ENCODE assay signal across 7 mouse cellular contexts in genomic region chr4:43428946-43429345, GRCm38 (mm10). TPM values are rescaled to one million over a fixed set of nuclear protein-coding genes. Genes with fewer than 3 reads are reported as not detected.
DNase-seq lines count a peak whose midpoint lies in the region; ATAC-seq and TF ChIP-seq lines count a peak whose summit lies in the region.

Gene Fam166b (minus strand): TSS chr4:43429134.

- ATAC-seq in lung, embryonic 14.5 days (ENCODE audit: insufficient read depth), result peak; percentile 35; the same call in 1 of the 2 replicates
- peak; percentile 55 for ATAC-seq in heart, embryonic 15.5 days (replicated peaks; ENCODE audit: insufficient number of reproducible peaks, insufficient read depth, low FRiP score, low read depth)
- peak; percentile 19; the same call in 1 of the 2 replicates for ATAC-seq in lung, embryonic 15.5 days (ENCODE audit: borderline replicate concordance, extremely low read depth, low FRiP score, low TSS enrichment)
- ATAC-seq in stomach, postnatal 0 days (ENCODE audit: low FRiP score, low TSS enrichment), result peak; percentile 23; the same call in 1 of the 2 replicates

- 4% methylated on average over 10 of the region's 10 CpGs for WGBS in lung, embryonic 14.5 days
- WGBS in heart, embryonic 15.5 days, result 9% methylated on average over 10 of the region's 10 CpGs
- 9% methylated on average over 10 of the region's 10 CpGs for WGBS in lung, embryonic 15.5 days
- WGBS in stomach, postnatal 0 days, result 14% methylated on average over 9 of the region's 10 CpGs

- H3K4me2 ChIP-seq in lung, embryonic 14.5 days, result peak within 1 kb of the TSS; percentile 42
- H3K4me2 ChIP-seq in heart, embryonic 15.5 days, result peak within 1 kb of the TSS; percentile 36
- peak within 1 kb of the TSS; percentile 41; the same call in 1 of the 2 replicates for H3K4me2 ChIP-seq in lung, embryonic 15.5 days
- H3K4me2 ChIP-seq in stomach, postnatal 0 days (replicated peaks; ENCODE audit: low read depth), result peak within 1 kb of the TSS; percentile 23; the same call in 1 of the 2 replicates

- H3K9ac ChIP-seq in lung, embryonic 14.5 days, result peak within 1 kb of the TSS; percentile 35; the same call in 1 of the 2 replicates
- H3K9ac ChIP-seq in heart, embryonic 15.5 days, result no peak within 1 kb of the TSS
- H3K9ac ChIP-seq in lung, embryonic 15.5 days, result no peak within 1 kb of the TSS
- H3K9ac ChIP-seq in stomach, postnatal 0 days (ENCODE audit: low read length), result 0 out of 2 replicates have a peak within 1 kb of the TSS, but pooled peaks have one; percentile 27

- peak; percentile 55 for DNase-seq in lung, embryonic 14.5 days
- no peak for DNase-seq in lung, postnatal 25 days (ENCODE audit: low spot score)
- DNase-seq in stomach, postnatal 0 days (ENCODE audit: low spot score), result no peak
- no peak for DNase-seq in natural killer cell, adult 2 months (ENCODE audit: low spot score in 2 of 2)
- DNase-seq in cerebellum, adult 8-10 months, result no peak

- H3K9me3 ChIP-seq in lung, embryonic 14.5 days (ENCODE audit: low read depth, low read length), result no peaks in the 10 kb centered on the region
- H3K9me3 ChIP-seq in heart, embryonic 15.5 days (replicated peaks), result no peaks in the 10 kb centered on the region
- H3K9me3 ChIP-seq in lung, embryonic 15.5 days, result no peaks in the 10 kb centered on the region
- no peaks in the 10 kb centered on the region for H3K9me3 ChIP-seq in stomach, postnatal 0 days (ENCODE audit: control insufficient read depth, low read length)

- no peak for TF ChIP-seq EP300 in stomach, postnatal 0 days (optimal IDR thresholded peaks at IDR 0.05)

- peaks cover 37% of the 10 kb centered on the region for H3K27me3 ChIP-seq in lung, embryonic 14.5 days (ENCODE audit: insufficient read depth, low read length)
- H3K27me3 ChIP-seq in heart, embryonic 15.5 days, result peaks cover 32% of the 10 kb centered on the region
- H3K27me3 ChIP-seq in lung, embryonic 15.5 days, result peaks cover 25% of the 10 kb centered on the region
- no peaks in the 10 kb centered on the region for H3K27me3 ChIP-seq in stomach, postnatal 0 days (ENCODE audit: control insufficient read depth, insufficient read depth, low read length)

- no peak for TF ChIP-seq CTCF in lung, embryonic 14.5 days (IDR thresholded peaks at IDR 0.05; ENCODE audit: low read depth)
- TF ChIP-seq CTCF in stomach, postnatal 0 days (IDR thresholded peaks at IDR 0.05; ENCODE audit: low read depth), result no peak

- no peak within 1 kb of the TSS for H3K27ac ChIP-seq in lung, embryonic 14.5 days (ENCODE audit: low read depth)
- H3K27ac ChIP-seq in heart, embryonic 15.5 days, result no peak within 1 kb of the TSS
- H3K27ac ChIP-seq in lung, embryonic 15.5 days, result no peak within 1 kb of the TSS
- peak within 1 kb of the TSS; percentile 53 for H3K27ac ChIP-seq in stomach, postnatal 0 days (replicated peaks)

- no peaks in the 10 kb centered on the region for H3K4me1 ChIP-seq in lung, embryonic 14.5 days (ENCODE audit: insufficient read depth)
- H3K4me1 ChIP-seq in heart, embryonic 15.5 days (replicated peaks), result peaks cover 19% of the 10 kb centered on the region
- peaks cover 28% of the 10 kb centered on the region for H3K4me1 ChIP-seq in lung, embryonic 15.5 days
- H3K4me1 ChIP-seq in stomach, postnatal 0 days (replicated peaks; ENCODE audit: control insufficient read depth, insufficient read depth), result no peaks in the 10 kb centered on the region; the same call in 1 of the 2 replicates

- H3K4me3 ChIP-seq in lung, embryonic 14.5 days (ENCODE audit: low read depth, low read length), result 0 out of 2 replicates have a peak within 1 kb of the TSS, but pooled peaks have one; percentile 4
- H3K4me3 ChIP-seq in heart, embryonic 15.5 days, result no peak within 1 kb of the TSS
- H3K4me3 ChIP-seq in lung, embryonic 15.5 days, result no peak within 1 kb of the TSS
- H3K4me3 ChIP-seq in stomach, postnatal 0 days (ENCODE audit: low read depth, low read length), result no peak within 1 kb of the TSS

- peaks cover 26% of the 10 kb centered on the region for H3K36me3 ChIP-seq in lung, embryonic 14.5 days (ENCODE audit: insufficient read depth)
- peaks cover 26% of the 10 kb centered on the region for H3K36me3 ChIP-seq in heart, embryonic 15.5 days
- H3K36me3 ChIP-seq in lung, embryonic 15.5 days, result peaks cover 18% of the 10 kb centered on the region
- peaks cover 30% of the 10 kb centered on the region for H3K36me3 ChIP-seq in stomach, postnatal 0 days (ENCODE audit: control insufficient read depth, insufficient read depth, low read length)

RNA-seq across cellular contexts. Expression of gene Fam166b, which starts in this region (rescaled TPM):
- 0.32 and 0.34 TPM in 2 replicates for polyA plus RNA-seq in lung, embryonic 14.5 days (2014; fragmentation: Nextera tagmentation; extraction: Ambion mirVana)
- polyA plus RNA-seq in heart, embryonic 15.5 days (2015; fragmentation: Nextera tagmentation; extraction: Ambion mirVana), result 0.16 and 0.18 TPM in 2 replicates
- polyA plus RNA-seq in lung, embryonic 15.5 days (2015; fragmentation: Nextera tagmentation; extraction: Ambion mirVana), result 0.14 and 0.25 TPM in 2 replicates
- polyA plus RNA-seq in stomach, postnatal 0 days (2015; fragmentation: Nextera tagmentation; extraction: Ambion mirVana), result 0.12 and 0.27 TPM in 2 replicates

Comparison
In these comparisons a context has a peak if more than half of its experiments do, and no peak if none do; other contexts are left out.
1. Peak in DNase-seq, ATAC-seq, H3K4me3 ChIP-seq, H3K9ac ChIP-seq and H3K4me2 ChIP-seq in lung, embryonic 14.5 days; RNA of the gene not detected or under 1 TPM.
2. Peak in ATAC-seq and H3K4me2 ChIP-seq in heart, embryonic 15.5 days; RNA of the gene not detected or under 1 TPM.
3. Peak in ATAC-seq and H3K4me2 ChIP-seq in lung, embryonic 15.5 days; RNA of the gene not detected or under 1 TPM.
4. Peak in ATAC-seq, H3K27ac ChIP-seq, H3K9ac ChIP-seq and H3K4me2 ChIP-seq in stomach, postnatal 0 days; RNA of the gene not detected or under 1 TPM.